Mouse (Mus musculus) brain, embryonic 14.5 days (tissue): ENCODE data around the gene Mpzl3.

Experiments
- CTCF ChIP-seq: fragments of 200-500 bp; IDR thresholded peaks from 2 replicates; pipeline ENCODE4 v1.5.1; 2012; ENCODE audit warnings: inconsistent platforms, mild to moderate bottlenecking, moderate library complexity, borderline replicate concordance; ENCODE audit not compliant: insufficient read depth, insufficient read length; ENCODE audit errors: extremely low read depth
- POLR2A ChIP-seq: fragments of 200-500 bp; IDR thresholded peaks from 2 replicates; pipeline ENCODE4 v1.6.1; 2012; ENCODE audit warnings: mild to moderate bottlenecking, inconsistent platforms, borderline replicate concordance; ENCODE audit not compliant: poor library complexity, insufficient read depth, insufficient read length, severe bottlenecking; ENCODE audit errors: extremely low read depth

DNA sequence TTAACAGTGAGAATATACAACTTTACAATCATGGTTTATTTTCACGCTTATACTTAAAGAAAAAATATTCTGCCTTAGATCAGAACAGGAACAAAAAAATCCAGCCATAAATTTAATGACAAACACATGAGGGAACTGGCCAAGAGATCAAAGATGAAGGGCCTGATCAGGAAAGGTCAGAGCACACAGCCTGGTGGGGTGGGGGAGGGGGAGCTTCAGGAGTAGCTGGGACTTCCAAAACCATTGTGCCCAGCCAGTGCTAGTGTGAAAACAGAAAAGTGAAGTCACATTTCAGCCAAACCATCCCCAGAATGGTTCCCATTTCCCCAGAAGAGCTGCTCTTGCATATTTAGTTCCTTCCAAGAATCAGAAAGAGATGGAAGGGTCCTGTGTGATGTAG, 47.5 kb downstream of the Mpzl3 start:
- TF ChIP-seq CTCF = no peak
- TF ChIP-seq POLR2A = no peak
